Mouse (Mus musculus): Measurements from ENCODE around the gene Gpr15.

DNA sequence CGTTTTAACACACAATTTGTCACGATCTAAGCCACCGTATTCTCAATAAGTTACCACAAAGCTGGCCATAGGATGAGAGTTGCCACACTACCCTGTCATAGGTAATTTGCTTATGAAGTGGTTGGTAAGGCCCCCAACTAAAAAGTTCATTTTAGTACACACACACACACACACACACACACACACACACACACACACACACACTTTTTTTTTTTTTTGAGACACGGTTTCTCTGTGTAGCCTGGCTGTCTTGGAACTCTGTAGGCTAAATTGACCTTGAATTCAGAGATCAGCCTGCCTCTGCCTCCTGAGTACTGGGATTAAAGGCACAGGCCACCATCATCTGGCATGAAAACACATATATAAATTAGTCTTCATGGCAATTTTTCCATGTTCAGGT, 35.0 kb downstream of the Gpr15 start:
- TF ChIP-seq CTCF (IDR thresholded peaks at IDR 0.05; ENCODE audit: low read depth) (no peak), EP300 (IDR thresholded peaks at IDR 0.05; ENCODE audit: low read depth) (no peak)

Data from liver, embryonic 14.5 days (tissue).